Mouse (Mus musculus) heart, adult 2 months (tissue): Measurements from ENCODE around the gene Car11. TPM values are rescaled to one million over a fixed set of nuclear protein-coding genes. Genes with fewer than 3 reads are reported as not detected.

ENCODE experiments used
- DNase-seq, 2 experiments: peaks; one replicate each; pipeline ENCODE4 v3.0.0; 2021
- H3K27ac ChIP-seq: fragments of 200-600 bp; 2 replicates; pipeline ENCODE4 v1.8.1; 2022
- H3K27me3 ChIP-seq: fragments of 200-500 bp; 2 replicates; pipeline ENCODE4 v1.6.1; 2012; ENCODE audit warnings: mild to moderate bottlenecking, low read length, inconsistent platforms, mixed read lengths; ENCODE audit not compliant: control insufficient read depth, insufficient read depth
- H3K36me3 ChIP-seq: fragments of 200-500 bp; 2 replicates; pipeline ENCODE4 v1.6.1; 2012; ENCODE audit warnings: low read length, inconsistent platforms; ENCODE audit not compliant: control insufficient read depth, insufficient read depth
- H3K4me1 ChIP-seq: fragments of 200-500 bp; 2 replicates; pipeline ENCODE4 v1.6.1; 2011; ENCODE audit warnings: low read length; ENCODE audit not compliant: control insufficient read depth, insufficient read depth
- H3K4me3 ChIP-seq: fragments of 200-600 bp; 2 replicates; pipeline ENCODE4 v1.8.1; 2022
- H3K79me2 ChIP-seq: fragments of 200-500 bp; replicated peaks from 2 replicates; pipeline ENCODE4 v1.6.1; 2012; ENCODE audit warnings: mild to moderate bottlenecking, inconsistent platforms, low read length, moderate library complexity, mixed read lengths; ENCODE audit not compliant: control insufficient read depth, insufficient read depth
- H3K9ac ChIP-seq: fragments of 200-500 bp; 2 replicates; pipeline ENCODE4 v1.6.1; 2012; ENCODE audit warnings: low read depth, mild to moderate bottlenecking, control low read depth, inconsistent platforms, low read length, mixed read lengths
- CTCF ChIP-seq: fragments of 200-600 bp; IDR thresholded peaks from 2 replicates; pipeline ENCODE4 v1.8.1; 2022; ENCODE audit warnings: antibody characterized with exemption, mild to moderate bottlenecking, moderate library complexity
- EP300 ChIP-seq: fragments of 200-500 bp; IDR thresholded peaks from 2 replicates; pipeline ENCODE4 v1.6.1; 2011; ENCODE audit warnings: low read depth, low read length, control low read depth; ENCODE audit not compliant: insufficient read depth
- POLR2A ChIP-seq: fragments of 200-500 bp; IDR thresholded peaks from 2 replicates; pipeline ENCODE4 v1.6.1; 2011; ENCODE audit warnings: mild to moderate bottlenecking, low read depth, low read length, control low read depth; ENCODE audit not compliant: insufficient read depth
- WGBS: fragments of 180-500 bp; shearing (Covaris S2); methylation state at CpG from one replicate; pipeline ENCODE4 v1.1.7; 2018; 5-methylcytosine and 5-hydroxymethylcytosine counted together
- intact Hi-C: fragments of 180-260 bp; cut with DNase I; formaldehyde crosslinking; loops from one replicate; pipeline ENCODE4 v1.15.1; 2025
- polyA plus RNA-seq: library from polyadenylated mRNA; depleted of rRNA; stranded (reverse); fragments of >200 nt; gene quantifications from 2 replicates; pipeline ENCODE4 v1.2.3, GENCODE M21; 2012; rRNA removed
- total RNA-seq, 2 experiments: library from RNA; stranded (reverse); gene quantifications; 2 replicates each; pipeline ENCODE4 v1.2.3; 2021

Gene Car11
- total and polyA plus RNA-seq, 3 experiments: 5.2 to 10.6 (median 6.8) TPM

DNA sequence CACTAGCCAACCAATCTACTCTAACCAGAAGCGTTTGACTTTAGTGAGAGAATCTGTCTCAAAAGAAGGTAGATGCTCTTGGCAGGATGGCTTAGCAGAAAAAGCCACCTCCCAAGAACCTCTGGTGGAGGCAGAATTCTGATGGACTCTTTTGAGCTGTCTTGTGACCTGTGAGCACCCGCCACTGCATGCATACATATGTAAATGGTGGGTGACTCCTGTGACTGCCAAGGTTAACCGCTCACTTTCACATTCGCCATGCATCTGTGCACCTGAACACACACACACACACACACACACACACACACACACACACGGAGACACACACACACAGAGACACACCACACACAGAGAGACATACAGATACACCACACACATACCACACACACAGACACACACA lies 47.8 kb downstream of the Car11 start:
- Histone ChIP-seq H3K36me3 (no peaks in the 10 kb centered on the region), H3K79me2 (no peaks in the 10 kb centered on the region), H3K4me3 (no peak overlapping the region), H3K27ac (no peak overlapping the region), H3K27me3 (no peaks in the 10 kb centered on the region), H3K4me1 (peaks cover 2% of the 10 kb centered on the region; the same call in 1 of the 2 replicates), H3K9ac (no peak overlapping the region)
- TF ChIP-seq CTCF: no peak
- no peak for TF ChIP-seq POLR2A
- no peak for TF ChIP-seq EP300
- no peak for DNase-seq
- intact Hi-C loops: no loop called here
- 89% methylated on average over 5 of the region's 5 CpGs for WGBS

DNA sequence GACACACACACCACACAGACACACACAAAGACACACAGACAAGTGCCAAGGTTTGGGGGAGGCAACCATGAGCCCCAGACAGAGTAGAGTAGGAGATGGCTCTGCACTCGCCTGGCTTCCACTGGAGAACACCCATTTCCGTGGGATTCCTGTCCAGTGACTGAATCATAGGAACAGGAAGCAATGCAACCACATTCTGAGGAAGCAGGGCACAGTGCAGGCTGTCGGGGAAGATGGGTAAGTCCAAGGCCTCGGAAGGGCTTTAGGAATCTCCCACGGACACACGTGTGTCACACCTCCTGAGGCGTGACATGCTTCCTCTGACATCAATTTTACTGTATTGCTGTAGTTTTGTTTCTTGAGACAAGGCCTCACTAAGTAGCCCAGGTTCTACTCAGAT lies 48.5 kb downstream of the Car11 start:
- Histone ChIP-seq H3K79me2 (no peaks in the 10 kb centered on the region), H3K27me3 (no peaks in the 10 kb centered on the region), H3K27ac (no peak overlapping the region), H3K4me1 (peaks cover 2% of the 10 kb centered on the region; the same call in 1 of the 2 replicates), H3K4me3 (no peak overlapping the region), H3K9ac (no peak overlapping the region), H3K36me3 (no peaks in the 10 kb centered on the region)
- TF ChIP-seq POLR2A (no peak), CTCF (no peak), EP300 (no peak)
- DNase-seq: no peak
- WGBS: 52% methylated on average over 7 of the region's 7 CpGs
- intact Hi-C loops: no loop called here

DNA sequence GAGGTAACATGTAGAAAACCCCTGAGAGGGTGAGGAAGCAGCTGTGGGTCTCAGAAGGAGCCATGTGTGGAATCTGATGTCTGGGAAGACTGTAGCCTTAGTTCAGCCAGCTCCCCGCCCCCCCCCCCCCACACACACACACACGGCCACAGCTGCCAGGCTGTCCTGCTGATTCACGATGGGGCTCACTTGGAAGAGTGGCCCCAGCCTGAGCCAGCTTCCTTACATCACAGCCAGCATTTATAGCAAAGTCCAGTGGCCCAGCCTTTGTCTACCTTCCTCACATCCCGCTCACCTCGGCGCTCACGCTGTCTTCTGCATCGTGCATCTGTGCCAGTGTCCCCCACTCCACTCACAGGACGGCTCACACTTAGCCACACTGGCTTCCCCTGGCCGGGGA lies 49.8 kb downstream of the Car11 start:
- DNase-seq: no peak
- Histone ChIP-seq H3K36me3 (no peaks in the 10 kb centered on the region), H3K4me3 (no peak overlapping the region), H3K9ac (no peak overlapping the region), H3K27ac (no peak overlapping the region), H3K79me2 (no peaks in the 10 kb centered on the region), H3K4me1 (peaks cover 2% of the 10 kb centered on the region; the same call in 1 of the 2 replicates), H3K27me3 (no peaks in the 10 kb centered on the region)
- TF ChIP-seq EP300 (no peak), CTCF (no peak), POLR2A (no peak)
- WGBS: 36% methylated on average over 9 of the region's 10 CpGs
- intact Hi-C loops: no loop called here

DNA sequence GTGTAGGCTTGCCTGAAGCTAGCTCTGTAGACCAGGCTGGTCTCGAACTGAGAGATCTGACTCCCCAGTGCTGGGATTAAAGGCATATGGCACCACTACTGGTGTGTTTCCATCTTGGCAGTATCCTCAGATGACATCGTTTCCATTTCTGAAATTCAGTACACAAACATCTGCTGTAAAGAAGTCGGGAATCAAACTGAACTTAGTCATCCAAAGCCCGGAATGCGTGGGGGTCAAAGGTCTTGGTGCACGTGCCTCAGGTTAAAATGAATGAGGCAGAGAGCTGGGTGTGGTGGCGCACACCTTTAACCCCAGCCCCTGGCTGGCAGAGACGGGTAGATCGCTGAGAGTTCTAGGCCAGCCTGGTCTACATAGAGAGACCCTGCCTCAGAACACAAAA lies 50.5 kb downstream of the Car11 start:
- H3K79me2 ChIP-seq: no peaks in the 10 kb centered on the region
- WGBS: 65% methylated on average over 9 of the region's 9 CpGs
- no peaks in the 10 kb centered on the region for H3K36me3 ChIP-seq
- H3K4me3 ChIP-seq: no peak overlapping the region
- H3K4me1 ChIP-seq: peaks cover 2% of the 10 kb centered on the region; the same call in 1 of the 2 replicates
- intact Hi-C loops: no loop called here
- DNase-seq: no peak
- no peak overlapping the region for H3K9ac ChIP-seq
- TF ChIP-seq POLR2A: no peak
- TF ChIP-seq EP300: no peak
- no peak for TF ChIP-seq CTCF
- no peaks in the 10 kb centered on the region for H3K27me3 ChIP-seq
- no peak overlapping the region for H3K27ac ChIP-seq

Other genes with a start within 250 kb of the Car11 start
Only the 30 nearest of the 34 such genes appear.
- not detected for gene Tulp2, start 218.0 kb upstream of the Car11 start, total RNA-seq
- gene Tulp2, start 218.0 kb upstream of the Car11 start, polyA plus RNA-seq: 0.20 and 0.27 TPM in 2 replicates
- gene Gm45808, start 213.0 kb upstream of the Car11 start, total RNA-seq: 1 to 10 TPM; 4.8 to 8.1 TPM
- gene Gm45808, start 213.0 kb upstream of the Car11 start, polyA plus RNA-seq: 1.6 and 2.5 TPM in 2 replicates
- 1 to 10 TPM; 8.2 to 8.9 TPM for gene Dhdh, start 211.0 kb upstream of the Car11 start, total RNA-seq
- gene Dhdh, start 211.0 kb upstream of the Car11 start, polyA plus RNA-seq: 6.4 and 10.1 TPM in 2 replicates
- 100 to 1,000 TPM; 132 to 152 TPM for gene Nucb1, start 189.4 kb upstream of the Car11 start, total RNA-seq
- 158 and 177 TPM in 2 replicates for gene Nucb1, start 189.4 kb upstream of the Car11 start, polyA plus RNA-seq
- 10 to 100 TPM; 27.3 to 29.6 TPM for gene Ppp1r15a, start 173.6 kb upstream of the Car11 start, total RNA-seq
- 20.9 and 36.0 TPM in 2 replicates for gene Ppp1r15a, start 173.6 kb upstream of the Car11 start, polyA plus RNA-seq
- gene Plekha4, start 173.5 kb upstream of the Car11 start, total RNA-seq: 1 to 10 TPM; 2.9 to 3.2 TPM
- 6.7 and 7.2 TPM in 2 replicates for gene Plekha4, start 173.5 kb upstream of the Car11 start, polyA plus RNA-seq
- gene Hsd17b14, start 144.9 kb upstream of the Car11 start, total RNA-seq: under 1 TPM in 1 of 2 experiments, not detected in 1; 0.76 TPM
- gene Hsd17b14, start 144.9 kb upstream of the Car11 start, polyA plus RNA-seq: 0.45 and 0.47 TPM in 2 replicates
- 100 to 1,000 TPM; 219 to 306 TPM for gene Bcat2, start 129.7 kb upstream of the Car11 start, total RNA-seq
- gene Bcat2, start 129.7 kb upstream of the Car11 start, polyA plus RNA-seq: 142 and 198 TPM in 2 replicates
- gene Fgf21, start 84.4 kb upstream of the Car11 start, total RNA-seq: not detected
- gene Fgf21, start 84.4 kb upstream of the Car11 start, polyA plus RNA-seq: not detected in 2 replicates
- not detected for gene Fut1, start 82.6 kb upstream of the Car11 start, total RNA-seq
- gene Fut1, start 82.6 kb upstream of the Car11 start, polyA plus RNA-seq: 0.25 TPM in 1 of 2 replicates, not detected in the other
- gene Izumo1, start 78.0 kb upstream of the Car11 start, total RNA-seq: under 1 TPM; 0.26 to 0.27 TPM
- 0.29 and 0.70 TPM in 2 replicates for gene Izumo1, start 78.0 kb upstream of the Car11 start, polyA plus RNA-seq
- 10 to 100 TPM; 25.0 to 25.5 TPM for gene Rasip1, start 72.4 kb upstream of the Car11 start, total RNA-seq
- 30.5 and 30.9 TPM in 2 replicates for gene Rasip1, start 72.4 kb upstream of the Car11 start, polyA plus RNA-seq
- 1 to 10 TPM; 3.8 to 4.0 TPM for gene Mamstr, start 59.9 kb upstream of the Car11 start, total RNA-seq
- gene Mamstr, start 59.9 kb upstream of the Car11 start, polyA plus RNA-seq: 11.3 and 12.0 TPM in 2 replicates
- gene Fut2, start 33.4 kb upstream of the Car11 start, total RNA-seq: under 1 TPM; 0.50 to 0.60 TPM
- 1.1 and 1.9 TPM in 2 replicates for gene Fut2, start 33.4 kb upstream of the Car11 start, polyA plus RNA-seq
- gene Ntn5, start 15.8 kb upstream of the Car11 start, total RNA-seq: under 1 TPM; 0.18 to 0.26 TPM
- 0.47 TPM in 1 of 2 replicates, not detected in the other for gene Ntn5, start 15.8 kb upstream of the Car11 start, polyA plus RNA-seq
- gene Sec1, start 5.4 kb upstream of the Car11 start, total RNA-seq: under 1 TPM; 0.16 to 0.25 TPM
- 0.16 and 0.41 TPM in 2 replicates for gene Sec1, start 5.4 kb upstream of the Car11 start, polyA plus RNA-seq
- 100 to 1,000 TPM in 1 of 2 experiments, 1 to 10 TPM in 1; 6.4 to 134 TPM for gene Dbp, start 5.2 kb downstream of the Car11 start, total RNA-seq
- 49.3 and 93.6 TPM in 2 replicates for gene Dbp, start 5.2 kb downstream of the Car11 start, polyA plus RNA-seq
- gene Rpl18, start 15.6 kb downstream of the Car11 start, total RNA-seq: 100 to 1,000 TPM; 496 to 617 TPM
- gene Rpl18, start 15.6 kb downstream of the Car11 start, polyA plus RNA-seq: 580 and 697 TPM in 2 replicates
- 10 to 100 TPM; 15.9 to 18.2 TPM for gene Sphk2, start 18.2 kb downstream of the Car11 start, total RNA-seq
- 24.1 and 24.9 TPM in 2 replicates for gene Sphk2, start 18.2 kb downstream of the Car11 start, polyA plus RNA-seq
- under 1 TPM; 0.13 to 0.34 TPM for gene Fam83e, start 21.4 kb downstream of the Car11 start, total RNA-seq
- 0.64 and 1.1 TPM in 2 replicates for gene Fam83e, start 21.4 kb downstream of the Car11 start, polyA plus RNA-seq
- gene Spaca4, start 26.0 kb downstream of the Car11 start, total RNA-seq: not detected
- gene Spaca4, start 26.0 kb downstream of the Car11 start, polyA plus RNA-seq: not detected in 2 replicates
- under 1 TPM in 1 of 2 experiments, not detected in 1; 0.14 TPM for gene Lmtk3, start 83.9 kb downstream of the Car11 start, total RNA-seq
- 0.18 and 0.67 TPM in 2 replicates for gene Lmtk3, start 83.9 kb downstream of the Car11 start, polyA plus RNA-seq
- not detected for gene Sult2b1, start 84.8 kb downstream of the Car11 start, total RNA-seq
- gene Sult2b1, start 84.8 kb downstream of the Car11 start, polyA plus RNA-seq: 0.08 TPM in 1 of 2 replicates, not detected in the other
- gene Cyth2, start 114.7 kb downstream of the Car11 start, total RNA-seq: 10 to 100 TPM; 59.1 to 61.9 TPM
- 27.3 and 33.0 TPM in 2 replicates for gene Cyth2, start 114.7 kb downstream of the Car11 start, polyA plus RNA-seq
- under 1 TPM; 0.66 to 0.89 TPM for gene Kcnj14, start 124.9 kb downstream of the Car11 start, total RNA-seq
- gene Kcnj14, start 124.9 kb downstream of the Car11 start, polyA plus RNA-seq: 0.78 and 35.7 TPM in 2 replicates
- gene Grwd1, start 131.1 kb downstream of the Car11 start, total RNA-seq: 10 to 100 TPM; 11.8 to 13.1 TPM
- gene Grwd1, start 131.1 kb downstream of the Car11 start, polyA plus RNA-seq: 9.1 and 9.4 TPM in 2 replicates
- 100 to 1,000 TPM; 107 to 126 TPM for gene Kdelr1, start 172.9 kb downstream of the Car11 start, total RNA-seq
- gene Kdelr1, start 172.9 kb downstream of the Car11 start, polyA plus RNA-seq: 254 and 344 TPM in 2 replicates
- under 1 TPM; 0.31 to 0.43 TPM for gene Grin2d, start 178.5 kb downstream of the Car11 start, total RNA-seq
- 0.56 and 0.92 TPM in 2 replicates for gene Grin2d, start 178.5 kb downstream of the Car11 start, polyA plus RNA-seq
- gene Syngr4, start 196.9 kb downstream of the Car11 start, total RNA-seq: not detected
- gene Syngr4, start 196.9 kb downstream of the Car11 start, polyA plus RNA-seq: 0.38 and 0.53 TPM in 2 replicates
- gene Tmem143, start 197.1 kb downstream of the Car11 start, total RNA-seq: 100 to 1,000 TPM; 113 to 132 TPM
- 205 and 206 TPM in 2 replicates for gene Tmem143, start 197.1 kb downstream of the Car11 start, polyA plus RNA-seq